Mouse (Mus musculus): Measurements from ENCODE around the gene Rxfp2. TPM values are rescaled to one million over a fixed set of nuclear protein-coding genes. Genes with fewer than 3 reads are reported as not detected.

The Rxfp2 gene
- total and polyA plus RNA-seq, 3 experiments, result not detected

DNA sequence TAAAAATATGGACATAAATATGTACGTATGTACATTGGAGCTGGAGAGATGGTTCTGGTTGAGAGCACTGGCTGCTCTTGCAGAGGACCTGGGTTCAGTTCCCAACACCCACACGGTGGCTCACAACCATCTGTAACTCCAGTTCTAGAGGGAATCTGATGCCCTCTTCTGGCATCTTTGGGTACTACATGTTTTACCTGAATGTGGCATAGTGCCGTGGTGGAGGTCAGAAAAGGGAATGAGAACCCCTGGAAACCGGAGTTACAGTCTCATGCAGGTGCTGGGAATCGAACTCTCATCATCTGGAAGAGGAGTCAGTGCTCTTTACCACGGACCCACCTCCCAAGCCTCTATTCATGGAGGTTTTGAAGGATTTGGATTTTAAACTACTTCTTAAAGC is 5.0 kb downstream of the Rxfp2 start:
- H3K9ac ChIP-seq (ENCODE audit: insufficient read depth, low read depth), result no peak overlapping the region
- H3K27me3 ChIP-seq (replicated peaks), result no peaks in the 10 kb centered on the region
- dilution Hi-C loops (cut with MboI; ENCODE audit: extremely low pct_ligation_motif_present, extremely low pct_unique_long_range_greater_than_20kb, low sequenced_read_pairs), result no loop called here
- no peak overlapping the region for H3K27ac ChIP-seq (ENCODE audit: insufficient read depth, low read depth)
- no peaks in the 10 kb centered on the region for H3K4me1 ChIP-seq (ENCODE audit: control insufficient read depth in 1 of 2, insufficient read depth in 2 of 2)
- peaks cover 45% of the 10 kb centered on the region for H3K9me3 ChIP-seq (replicated peaks; ENCODE audit: low read length)
- no peaks in the 10 kb centered on the region for H3K36me3 ChIP-seq (replicated peaks in 1 of 2; ENCODE audit: control insufficient read depth in 1 of 2, insufficient read depth in 1 of 2, low read length in 1 of 2)
- no peak overlapping the region for H3K4me3 ChIP-seq (replicated peaks in 1 of 3; ENCODE audit: low read depth in 2 of 3, low read length in 2 of 3, poor library complexity in 1 of 3)
- in situ Hi-C loops (cut with MboI; ENCODE audit: low pct_ligation_motif_present, low pct_unique_long_range_greater_than_20kb, low sequenced_read_pairs), result no loop called here
- no peaks in the 10 kb centered on the region for H3K79me2 ChIP-seq (replicated peaks; ENCODE audit: control insufficient read depth, extremely low read depth, insufficient read depth, poor library complexity, severe bottlenecking)
- TF ChIP-seq MEF2A (IDR thresholded peaks at IDR 0.05; ENCODE audit: borderline replicate concordance, low read depth, low read length) (no peak), CTCF (conservative IDR thresholded peaks at IDR 0.05 in 1 of 2, IDR thresholded peaks at IDR 0.05 in 1 of 2; ENCODE audit: low read depth in 2 of 2, low read length in 2 of 2) (no peak), RAD21 (IDR thresholded peaks at IDR 0.05; ENCODE audit: low read depth, low read length) (no peak), RCOR1 (conservative IDR thresholded peaks at IDR 0.05; ENCODE audit: low read depth, low read length) (no peak), ZMIZ1 (IDR thresholded peaks at IDR 0.05; ENCODE audit: low read depth, low read length) (no peak), E2F4 (IDR thresholded peaks at IDR 0.05; ENCODE audit: insufficient replicate concordance, low read depth, low read length) (no peak), ZC3H11A (IDR thresholded peaks at IDR 0.05; ENCODE audit: low read depth, low read length) (no peak), NRF1 (IDR thresholded peaks at IDR 0.05; ENCODE audit: low read depth, low read length) (no peak), MAX (IDR thresholded peaks at IDR 0.05; ENCODE audit: low read length) (no peak), JUND (conservative IDR thresholded peaks at IDR 0.05; ENCODE audit: low read depth, low read length) (no peak), IRF4 (IDR thresholded peaks at IDR 0.05; ENCODE audit: low read depth, low read length) (no peak), TBP (conservative IDR thresholded peaks at IDR 0.05; ENCODE audit: low read depth, low read length) (no peak), CHD2 (IDR thresholded peaks at IDR 0.05; ENCODE audit: low read length) (no peak), GABPA (IDR thresholded peaks at IDR 0.05; ENCODE audit: insufficient replicate concordance, low read depth, low read length) (no peak), ETS1 (conservative IDR thresholded peaks at IDR 0.05; ENCODE audit: low read depth, low read length) (no peak), ZNF384 (IDR thresholded peaks at IDR 0.05; ENCODE audit: low read depth, low read length) (no peak), UBTF (IDR thresholded peaks at IDR 0.05; ENCODE audit: low read depth, low read length) (no peak), MXI1 (IDR thresholded peaks at IDR 0.05; ENCODE audit: low read depth, low read length) (no peak), MAFK (IDR thresholded peaks at IDR 0.05; ENCODE audit: insufficient replicate concordance, low read length) (no peak), NELFE (IDR thresholded peaks at IDR 0.05; ENCODE audit: low read depth, low read length) (no peak)
- H3K4me2 ChIP-seq (ENCODE audit: insufficient read depth, low read depth, poor library complexity, severe bottlenecking), result no peak overlapping the region
- DNase-seq (ENCODE audit: extremely low read depth), result no peak

DNA sequence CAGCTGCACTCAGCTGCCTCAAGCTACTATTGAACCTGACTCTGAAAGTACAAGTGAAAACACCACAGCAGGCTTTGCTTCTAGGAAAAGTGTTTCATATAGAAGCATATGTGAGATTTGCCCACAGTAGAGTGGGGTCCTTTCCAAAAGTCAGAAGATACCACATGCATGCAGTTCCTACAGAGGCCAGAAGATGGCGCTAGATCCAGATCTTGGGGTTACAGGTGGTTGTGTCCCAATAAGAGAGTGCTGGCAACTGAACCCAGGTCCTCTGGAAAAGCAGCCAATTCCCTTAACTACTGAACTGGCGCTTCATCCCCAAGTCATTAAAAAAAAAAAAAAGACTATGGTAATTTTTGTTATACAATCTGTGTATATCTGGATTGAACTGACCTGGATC is 5.7 kb downstream of the Rxfp2 start:
- H3K27ac ChIP-seq (ENCODE audit: insufficient read depth, low read depth), result no peak overlapping the region
- no peaks in the 10 kb centered on the region for H3K79me2 ChIP-seq (replicated peaks; ENCODE audit: control insufficient read depth, extremely low read depth, insufficient read depth, poor library complexity, severe bottlenecking)
- DNase-seq (ENCODE audit: extremely low read depth), result no peak
- H3K36me3 ChIP-seq (replicated peaks in 1 of 2; ENCODE audit: control insufficient read depth in 1 of 2, insufficient read depth in 1 of 2, low read length in 1 of 2), result no peaks in the 10 kb centered on the region
- no peaks in the 10 kb centered on the region for H3K4me1 ChIP-seq (ENCODE audit: control insufficient read depth in 1 of 2, insufficient read depth in 2 of 2)
- H3K9ac ChIP-seq (ENCODE audit: insufficient read depth, low read depth), result no peak overlapping the region
- in situ Hi-C loops (cut with MboI; ENCODE audit: low pct_ligation_motif_present, low pct_unique_long_range_greater_than_20kb, low sequenced_read_pairs) (no loop called here), dilution Hi-C loops (cut with MboI; ENCODE audit: extremely low pct_ligation_motif_present, extremely low pct_unique_long_range_greater_than_20kb, low sequenced_read_pairs) (no loop called here)
- no peak for TF ChIP-seq JUND (conservative IDR thresholded peaks at IDR 0.05; ENCODE audit: low read depth, low read length)
- no peak for TF ChIP-seq UBTF (IDR thresholded peaks at IDR 0.05; ENCODE audit: low read depth, low read length)
- no peak for TF ChIP-seq JUN (IDR thresholded peaks at IDR 0.05; ENCODE audit: insufficient read depth, low read depth, low read length)
- TF ChIP-seq SMC3 (IDR thresholded peaks at IDR 0.05; ENCODE audit: low read depth, low read length), result no peak
- H3K27me3 ChIP-seq (replicated peaks), result no peaks in the 10 kb centered on the region
- peaks cover 43% of the 10 kb centered on the region for H3K9me3 ChIP-seq (replicated peaks; ENCODE audit: low read length)
- no peak overlapping the region for H3K4me3 ChIP-seq (replicated peaks in 1 of 3; ENCODE audit: low read depth in 2 of 3, low read length in 2 of 3, poor library complexity in 1 of 3)
- no peak overlapping the region for H3K4me2 ChIP-seq (ENCODE audit: insufficient read depth, low read depth, poor library complexity, severe bottlenecking)
